Mouse (Mus musculus) retina, adult 2 months (tissue): ENCODE data around the gene Rnf185.

Experiments
- DNase-seq: peaks from one replicate; pipeline ENCODE4 v3.0.0-alpha.2; 2012; ENCODE audit warnings: low read depth, low spot score

Rnf185 gene

DNA sequence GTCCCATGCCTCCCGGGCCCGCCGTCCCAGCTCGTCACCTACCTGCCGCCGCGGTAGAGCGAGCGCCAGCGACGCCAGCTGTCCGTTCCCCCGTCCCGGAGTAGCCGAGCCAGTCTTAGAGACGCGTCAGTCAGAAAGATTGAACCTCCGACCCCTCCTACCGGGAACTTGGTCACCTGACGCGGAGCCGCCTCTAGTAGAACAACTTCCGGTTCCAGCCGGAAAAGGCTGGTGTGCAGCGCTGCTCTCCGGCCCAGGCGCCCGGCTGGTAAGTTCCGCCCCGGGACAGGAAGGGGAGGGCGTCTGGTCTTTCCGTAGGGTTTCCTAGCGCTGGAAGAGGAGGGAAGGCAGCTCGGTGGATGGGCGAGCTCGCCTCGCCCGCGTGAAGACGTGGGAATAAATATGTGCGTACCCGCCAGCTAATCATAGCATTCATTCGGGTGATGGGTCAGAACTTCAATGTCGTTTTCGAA, at the start of gene Rnf185:
Gene Rnf185, minus strand, starts transcription at position 197 of the 473 bp plus-strand sequence.
- DNase-seq: peak; percentile 89

GRCm38 (mm10) chr11:3497296-3497695, 45.1 kb upstream of the Rnf185 start:
- DNase-seq: no peak

GRCm38 (mm10) chr11:3496756-3497155, 44.6 kb upstream of the Rnf185 start:
- no peak for DNase-seq

DNA sequence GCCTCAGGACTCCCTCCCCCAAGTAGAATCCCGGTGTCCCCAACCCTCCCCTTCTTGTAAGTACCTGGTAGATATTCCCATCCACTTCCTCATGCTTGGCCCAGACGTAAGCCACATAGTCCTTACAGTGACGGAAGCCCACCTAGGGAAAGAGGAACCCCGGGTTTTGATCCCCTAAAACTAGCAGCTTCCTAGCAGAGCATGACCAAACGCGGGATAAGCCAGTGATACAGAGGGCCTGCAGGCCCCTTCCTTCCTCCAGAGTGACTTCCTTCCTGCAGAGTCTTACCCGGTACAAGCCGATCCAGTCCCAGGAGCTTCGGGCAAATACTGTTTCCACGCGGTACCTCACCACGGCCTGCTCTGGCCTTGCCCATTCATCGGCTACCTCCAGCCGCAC, 43.3 kb upstream of the Rnf185 start:
- no peak for DNase-seq

- DNase-seq: no peak
Measured at GRCm38 (mm10) chr11:3494857-3495256, 42.7 kb upstream of the Rnf185 start.

GRCm38 (mm10) chr11:3492748-3493147, 40.6 kb upstream of the Rnf185 start:
- no peak for DNase-seq

GRCm38 (mm10) chr11:3489036-3489435, 36.9 kb upstream of the Rnf185 start:
- no peak for DNase-seq

DNA sequence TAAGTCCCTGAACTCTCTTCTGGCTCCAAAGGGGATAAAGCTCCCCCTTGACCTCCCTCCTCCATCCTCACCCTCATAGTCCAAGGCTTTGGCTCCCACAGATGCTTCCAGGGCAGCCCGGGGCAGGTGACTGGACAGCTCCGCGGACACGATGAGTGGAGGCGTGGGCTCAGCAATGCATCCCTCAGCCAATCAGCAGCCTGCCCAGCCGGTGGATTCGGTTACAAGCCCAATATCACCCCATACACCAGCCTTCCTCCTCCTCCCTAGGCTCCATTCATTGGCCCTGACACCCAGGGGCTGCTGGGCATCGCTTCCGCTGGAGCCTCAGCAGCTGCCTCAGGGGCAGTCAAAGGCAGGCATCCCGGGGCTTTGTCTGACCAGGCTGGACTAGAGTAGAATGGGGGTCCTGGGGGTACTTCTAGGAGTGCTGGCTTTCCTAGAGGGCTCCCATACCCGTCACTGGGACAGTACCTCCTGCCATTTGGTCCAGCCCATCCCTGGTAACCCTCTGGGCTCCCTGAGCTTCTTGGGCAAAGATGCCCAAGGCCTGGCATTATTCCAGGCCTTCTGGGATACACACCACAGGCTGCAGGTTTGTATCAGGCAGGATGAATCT, 35.9 kb upstream of the Rnf185 start, which contains the start of gene Pla2g3:
Gene Pla2g3, plus strand, starts transcription at position 333 of the 619 bp plus-strand sequence.
- no peak for DNase-seq

GRCm38 (mm10) chr11:3486349-3486748, 34.2 kb upstream of the Rnf185 start:
- no peak for DNase-seq

- no peak for DNase-seq
Measured at GRCm38 (mm10) chr11:3483980-3484642, 31.9 kb upstream of the Rnf185 start.

DNA sequence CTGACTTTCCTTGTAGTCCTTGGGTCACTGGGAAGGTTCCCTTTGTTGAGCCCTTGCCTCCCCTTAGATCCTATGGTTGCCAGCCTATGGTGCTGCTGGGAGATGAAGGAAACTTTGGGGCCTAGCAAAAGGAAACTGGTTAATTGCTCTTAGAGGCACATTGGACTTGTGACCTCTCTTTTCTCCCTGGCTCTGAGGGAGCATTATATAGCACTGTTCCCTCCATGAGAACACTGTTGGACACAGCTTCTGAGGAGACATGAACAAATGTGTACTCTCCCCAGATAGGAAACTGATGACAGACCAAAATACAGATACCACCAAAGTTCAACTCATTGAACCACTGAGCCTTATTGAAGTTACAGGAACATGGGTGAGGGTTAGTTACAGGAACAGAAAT, 23.3 kb upstream of the Rnf185 start:
- DNase-seq: no peak

GRCm38 (mm10) chr11:3474480-3475115, 22.4 kb upstream of the Rnf185 start:
- no peak for DNase-seq

GRCm38 (mm10) chr11:3472484-3472883, 20.3 kb upstream of the Rnf185 start:
- peak; percentile 60 for DNase-seq

GRCm38 (mm10) chr11:3471448-3471850, 19.3 kb upstream of the Rnf185 start:
- DNase-seq: no peak

- no peak for DNase-seq
Measured at GRCm38 (mm10) chr11:3462846-3463245, 10.7 kb upstream of the Rnf185 start.

- DNase-seq: no peak
Measured at GRCm38 (mm10) chr11:3459105-3459468, 6.9 kb upstream of the Rnf185 start.

DNA sequence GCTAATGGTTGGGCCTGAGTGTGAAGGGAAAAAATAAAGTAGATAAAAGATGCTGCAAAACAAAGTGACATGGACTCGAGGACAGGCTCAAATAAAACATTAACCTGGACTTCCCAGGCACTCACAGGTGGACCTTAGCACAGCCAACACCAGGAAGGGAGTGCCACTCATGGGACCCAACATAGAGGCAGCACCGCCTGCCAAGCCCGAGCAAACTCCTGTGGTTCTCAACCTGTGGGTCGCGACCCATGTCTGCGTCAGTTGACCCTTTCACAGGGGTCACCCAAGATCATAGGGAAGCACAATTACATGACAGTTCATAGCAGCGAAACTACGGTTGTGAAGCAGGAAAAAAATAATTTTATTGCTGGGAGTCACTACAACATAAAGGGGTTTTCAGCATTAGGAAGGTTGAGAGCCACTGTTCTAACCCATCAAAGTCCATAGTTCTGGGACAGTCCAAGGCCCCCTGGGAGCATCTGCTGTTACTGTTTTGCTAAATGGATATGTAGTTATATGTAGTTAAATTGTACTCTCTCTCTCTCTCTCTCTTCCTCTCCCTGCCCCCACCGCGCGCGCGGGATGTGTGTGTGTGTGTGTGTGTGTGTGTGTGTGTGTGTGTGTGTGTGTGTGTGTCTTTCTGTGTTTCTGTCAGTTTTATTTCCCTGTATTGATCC, 6.4 kb upstream of the Rnf185 start:
- DNase-seq: no peak

GRCm38 (mm10) chr11:3456354-3456753, 4.2 kb upstream of the Rnf185 start:
- DNase-seq: no peak

GRCm38 (mm10) chr11:3454506-3454905, 2.3 kb upstream of the Rnf185 start:
- DNase-seq: no peak

DNA sequence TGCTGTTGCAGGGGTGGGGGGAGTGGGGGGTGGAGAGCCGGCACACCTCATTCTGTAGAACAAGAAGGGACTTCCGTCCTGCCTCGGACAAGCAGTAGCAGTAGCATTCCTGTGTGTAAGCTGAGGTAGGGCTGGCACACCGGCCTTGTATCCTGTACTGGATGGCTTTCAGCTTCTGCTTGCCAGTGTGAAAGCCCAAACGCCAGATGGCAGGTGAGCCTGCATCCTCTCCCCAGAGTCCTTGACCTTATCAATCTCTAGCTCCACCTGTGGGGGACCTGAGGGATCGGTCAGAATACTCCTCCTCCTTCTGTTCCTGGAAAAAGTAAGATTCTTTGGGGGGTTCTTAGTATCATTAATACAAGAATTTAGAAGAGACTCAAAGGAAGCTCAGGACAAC, 1.3 kb upstream of the Rnf185 start:
- DNase-seq: no peak

- no peak for DNase-seq
Measured at GRCm38 (mm10) chr11:3452769-3453168, 606 bp upstream of the Rnf185 start.

GRCm38 (mm10) chr11:3451701-3452163, 431 bp downstream of the Rnf185 start:
- no peak for DNase-seq
